Mouse (Mus musculus) heart, embryonic 14.5 days (tissue): ENCODE measurements at regions not wholly inside any gene's neighbourhood (a gene's known extent, or its start where the extent isn't known, plus 50 kb on each side); places are given as distances from the start of the nearest gene placed in this dataset.

Source experiments
- ATAC-seq: fragments of 200-750 bp; cut with Nextera tagmentation; 2 replicates; pipeline ENCODE4 v1.8.0; 2017; ENCODE audit warnings: low read depth, moderate TSS enrichment; ENCODE audit not compliant: insufficient number of reproducible peaks, insufficient read depth, low FRiP score
- H3K27ac ChIP-seq, 2 experiments: fragments of 200-500 bp in 1 of 2; fragments of 300-500 bp in 1 of 2; sonication (generic) in 1 of 2; replicated peaks in 1 of 2; 2 replicates each; pipeline ENCODE4 v1.5.1; 2012 to 2014; ENCODE audit warnings: low read depth in 2 of 2, low read length in 2 of 2, control low read depth in 1 of 2, mild to moderate bottlenecking in 1 of 2, mixed read lengths in 1 of 2; ENCODE audit not compliant: control insufficient read depth in 1 of 2, insufficient read depth in 1 of 2
- H3K27me3 ChIP-seq: fragments of 300-500 bp; sonication (generic); 2 replicates; pipeline ENCODE4 v1.6.1; 2014; ENCODE audit warnings: mild to moderate bottlenecking, low read length, control low read depth; ENCODE audit not compliant: control insufficient read depth, insufficient read depth
- H3K36me3 ChIP-seq: fragments of 300-500 bp; sonication (generic); 2 replicates; pipeline ENCODE4 v1.6.1; 2014; ENCODE audit warnings: mild to moderate bottlenecking, control low read depth, low read length, mixed read lengths; ENCODE audit not compliant: control insufficient read depth, insufficient read depth
- H3K4me1 ChIP-seq, 2 experiments: fragments of 200-500 bp in 1 of 2; fragments of 300-500 bp in 1 of 2; sonication (generic) in 1 of 2; 2 replicates each; pipeline ENCODE4 v1.6.1; 2012 to 2014; ENCODE audit warnings: low read length in 2 of 2, control low read depth in 1 of 2, mixed read lengths in 1 of 2; ENCODE audit not compliant: control insufficient read depth in 2 of 2, insufficient read depth in 2 of 2
- H3K4me2 ChIP-seq: fragments of 300-500 bp; sonication (generic); 2 replicates; pipeline ENCODE4 v1.6.1; 2014; ENCODE audit warnings: mild to moderate bottlenecking, low read length
- H3K4me3 ChIP-seq, 2 experiments: fragments of 200-500 bp in 1 of 2; fragments of 300-500 bp in 1 of 2; sonication (generic) in 1 of 2; 2 replicates each; pipeline ENCODE4 v1.5.1; 2012 to 2014; ENCODE audit warnings: low read length in 2 of 2, mild to moderate bottlenecking in 2 of 2, control low read depth in 1 of 2, low read depth in 1 of 2, moderate library complexity in 1 of 2; ENCODE audit not compliant: control insufficient read depth in 1 of 2, insufficient read depth in 1 of 2
- H3K9ac ChIP-seq: fragments of 300-500 bp; sonication (generic); 2 replicates; pipeline ENCODE4 v1.6.1; 2014; ENCODE audit warnings: mild to moderate bottlenecking, low read length
- H3K9me3 ChIP-seq: fragments of 300-500 bp; sonication (generic); 2 replicates; pipeline ENCODE4 v1.6.1; 2016; ENCODE audit warnings: low read length, control low read depth; ENCODE audit not compliant: control insufficient read depth
- WGBS: fragments of 180-500 bp; shearing (Covaris S2); extraction: QIAGEN DNeasy Blood & Tissue Kit; methylation state at CpG from one replicate; pipeline ENCODE4 v1.1.7; 2014; 5-methylcytosine and 5-hydroxymethylcytosine counted together

DNA sequence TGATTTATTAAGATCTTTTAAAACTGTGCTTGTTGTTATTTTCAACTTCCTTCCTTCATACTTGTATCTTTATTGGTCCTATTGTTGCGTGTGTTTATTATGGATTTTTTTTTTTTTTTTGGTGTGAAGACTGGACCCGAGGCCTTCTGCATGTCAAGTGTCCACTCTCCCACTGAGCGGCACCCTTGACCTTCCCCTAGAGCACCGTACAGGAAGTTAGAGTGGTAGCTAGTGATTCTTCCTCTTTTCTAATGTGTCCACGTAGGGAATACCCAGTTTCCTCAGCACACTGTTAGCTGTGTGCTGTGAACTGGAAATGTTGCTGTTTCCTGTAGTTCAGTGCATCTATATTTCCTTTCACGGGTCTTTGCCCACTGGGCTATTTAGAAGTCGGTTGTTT is 170.7 kb upstream of the Mast4 start:
- H3K27me3 ChIP-seq: no peaks in the 10 kb centered on the region
- WGBS: 69% methylated on average over 7 of the region's 7 CpGs
- no peaks in the 10 kb centered on the region for H3K36me3 ChIP-seq
- H3K4me2 ChIP-seq: no peak overlapping the region
- 0 out of 2 replicates have a peak, but pooled peaks cover 3% of the 10 kb centered on the region for H3K9me3 ChIP-seq
- no peak overlapping the region for H3K4me3 ChIP-seq
- H3K4me1 ChIP-seq: peaks cover 2 to 6% of the 10 kb centered on the region in 2 experiments; a peak in 2 of 4 replicates
- no peak overlapping the region for H3K9ac ChIP-seq
- H3K27ac ChIP-seq: no peak overlapping the region
- ATAC-seq: no peak

DNA sequence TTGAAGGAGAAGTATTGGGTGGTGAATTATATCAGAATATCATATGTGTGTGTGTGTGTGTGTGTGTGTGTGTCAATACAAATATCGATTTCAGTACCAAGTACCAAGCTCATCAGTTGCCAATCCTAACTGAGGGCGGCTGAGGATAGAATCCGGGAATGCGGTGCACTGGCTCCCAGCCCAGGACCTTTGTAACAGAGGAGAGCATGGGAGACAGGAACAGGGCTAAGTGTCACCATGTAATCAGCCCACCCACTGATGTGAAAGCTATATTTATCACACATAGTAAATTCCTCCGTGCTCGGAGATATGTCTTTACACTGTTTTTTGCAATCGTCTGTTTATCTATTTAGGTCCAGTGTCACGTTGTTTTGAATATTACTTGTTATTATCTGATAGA is 165.1 kb upstream of the Mast4 start:
- Histone ChIP-seq H3K27ac (no peak overlapping the region), H3K27me3 (no peaks in the 10 kb centered on the region), H3K4me3 (no peak overlapping the region), H3K9ac (no peak overlapping the region), H3K9me3 (no peaks in the 10 kb centered on the region), H3K4me2 (peak overlapping the region; percentile 33; the same call in 1 of the 2 replicates), H3K4me1 (peaks cover 2 to 14% of the 10 kb centered on the region in 2 experiments; a peak in 3 of 4 replicates), H3K36me3 (no peaks in the 10 kb centered on the region)
- WGBS: 14% methylated on average over 8 of the region's 8 CpGs
- ATAC-seq: peak; percentile 76

DNA sequence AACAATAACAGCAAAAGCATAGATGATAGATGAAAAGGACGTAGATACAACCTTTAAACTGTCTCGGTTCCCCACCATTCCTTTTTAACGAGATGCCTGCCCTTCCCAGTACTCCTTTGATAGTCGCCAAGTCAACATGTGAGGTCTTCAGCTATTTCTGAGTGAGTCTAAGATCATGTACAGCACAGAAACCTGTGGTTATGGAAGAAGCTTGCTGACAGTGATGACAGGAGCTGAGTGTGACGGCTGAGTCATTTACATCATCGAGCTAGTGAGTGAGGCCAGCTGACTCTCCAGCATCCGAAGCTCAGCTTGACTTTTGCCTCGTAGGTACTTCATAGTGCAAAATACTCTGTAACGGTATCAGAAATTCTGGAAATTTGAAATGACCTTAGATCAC is 160.1 kb upstream of the Mast4 start:
- Histone ChIP-seq H3K4me3 (no peak overlapping the region), H3K4me2 (peak overlapping the region; percentile 21; the same call in 1 of the 2 replicates), H3K36me3 (no peaks in the 10 kb centered on the region), H3K4me1 (peaks cover 4 to 15% of the 10 kb centered on the region in 2 experiments), H3K9ac (no peak overlapping the region), H3K27ac (peak overlapping the region in 1 of 2 experiments; percentile 54; a peak in 1 of 4 replicates), H3K9me3 (no peaks in the 10 kb centered on the region), H3K27me3 (no peaks in the 10 kb centered on the region)
- whole genome bisulfite sequencing: 15% methylated on average over 9 of the region's 9 CpGs
- peak; percentile 39; the same call in 1 of the 2 replicates for ATAC-seq

DNA sequence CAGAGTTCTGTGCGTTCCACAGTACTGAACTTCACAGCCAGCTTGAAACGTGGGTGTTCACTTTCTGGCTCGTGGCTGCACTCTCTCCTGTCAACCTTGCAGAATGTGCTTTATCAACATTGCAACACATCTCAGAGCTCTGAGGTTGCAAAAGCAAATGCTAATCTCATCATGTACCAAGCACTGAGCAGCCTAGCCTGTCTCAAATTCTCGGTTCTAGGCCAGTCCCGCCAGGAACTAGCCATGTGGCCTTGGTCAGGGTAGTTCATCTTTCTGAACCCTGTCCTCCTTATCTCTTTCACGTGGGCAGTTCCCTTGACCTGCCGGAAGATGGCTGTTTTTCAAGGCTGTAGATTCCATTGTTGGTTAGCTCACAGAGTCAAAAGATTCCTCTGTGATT is 159.3 kb upstream of the Mast4 start:
- no peak overlapping the region for H3K9ac ChIP-seq
- H3K9me3 ChIP-seq: no peaks in the 10 kb centered on the region
- H3K4me2 ChIP-seq: no peak overlapping the region
- H3K36me3 ChIP-seq: no peaks in the 10 kb centered on the region
- peaks cover 4 to 11% of the 10 kb centered on the region in 2 experiments for H3K4me1 ChIP-seq
- peak; percentile 50; the same call in 1 of the 2 replicates for ATAC-seq
- 17% methylated on average over 7 of the region's 7 CpGs for WGBS
- H3K4me3 ChIP-seq: no peak overlapping the region
- H3K27me3 ChIP-seq: no peaks in the 10 kb centered on the region
- H3K27ac ChIP-seq: no peak overlapping the region

DNA sequence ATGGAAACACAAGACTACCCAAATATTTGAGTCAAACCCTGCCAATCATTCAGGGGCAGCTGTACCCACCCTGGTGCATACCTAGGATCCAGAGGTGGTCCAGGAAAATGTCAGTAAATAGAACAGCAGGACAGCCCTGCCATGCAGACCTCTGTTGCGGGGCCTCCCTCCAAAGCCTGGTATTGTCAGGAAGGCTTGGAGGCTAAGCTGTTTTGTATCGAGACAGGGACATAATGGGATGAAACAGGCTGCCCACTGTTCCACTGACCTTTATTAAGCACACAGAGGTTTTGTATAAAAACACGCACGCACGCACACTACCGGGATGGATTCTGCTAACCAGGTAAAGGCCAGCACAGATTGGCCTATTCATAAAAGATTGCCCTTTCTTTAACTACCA is 155.8 kb upstream of the Mast4 start:
- Histone ChIP-seq H3K4me3 (no peak overlapping the region), H3K9ac (no peak overlapping the region), H3K4me2 (no peak overlapping the region), H3K4me1 (peaks cover 4 to 11% of the 10 kb centered on the region in 2 experiments), H3K36me3 (no peaks in the 10 kb centered on the region), H3K9me3 (no peaks in the 10 kb centered on the region), H3K27ac (no peak overlapping the region), H3K27me3 (no peaks in the 10 kb centered on the region)
- 91% methylated on average over 6 of the region's 6 CpGs for WGBS
- ATAC-seq: no peak

DNA sequence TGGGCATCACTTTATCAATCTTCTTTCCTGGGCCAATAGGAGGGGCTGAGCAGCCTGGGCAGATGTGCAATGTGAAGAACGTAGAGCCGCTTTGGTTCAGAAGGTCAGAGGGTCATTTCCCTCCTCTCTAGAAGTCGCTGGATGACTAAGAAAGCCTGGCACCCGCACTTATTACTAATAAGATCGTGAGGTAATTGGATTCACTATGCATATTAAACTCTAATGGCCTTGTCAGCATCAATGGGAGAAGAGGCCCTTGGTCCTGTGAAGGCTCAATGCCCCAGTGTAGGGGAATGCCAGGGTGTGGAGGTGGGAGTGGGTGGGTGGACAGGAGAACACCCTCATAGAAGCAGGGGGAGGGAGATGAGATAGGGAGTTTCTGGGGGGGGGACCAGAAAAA is 149.8 kb upstream of the Mast4 start:
- Histone ChIP-seq H3K9ac (no peak overlapping the region), H3K36me3 (no peaks in the 10 kb centered on the region), H3K4me2 (no peak overlapping the region), H3K9me3 (no peaks in the 10 kb centered on the region), H3K4me3 (no peak overlapping the region), H3K27me3 (no peaks in the 10 kb centered on the region), H3K4me1 (no peaks in the 10 kb centered on the region), H3K27ac (no peak overlapping the region)
- ATAC-seq: no peak
- WGBS: 64% methylated on average over 5 of the region's 5 CpGs

DNA sequence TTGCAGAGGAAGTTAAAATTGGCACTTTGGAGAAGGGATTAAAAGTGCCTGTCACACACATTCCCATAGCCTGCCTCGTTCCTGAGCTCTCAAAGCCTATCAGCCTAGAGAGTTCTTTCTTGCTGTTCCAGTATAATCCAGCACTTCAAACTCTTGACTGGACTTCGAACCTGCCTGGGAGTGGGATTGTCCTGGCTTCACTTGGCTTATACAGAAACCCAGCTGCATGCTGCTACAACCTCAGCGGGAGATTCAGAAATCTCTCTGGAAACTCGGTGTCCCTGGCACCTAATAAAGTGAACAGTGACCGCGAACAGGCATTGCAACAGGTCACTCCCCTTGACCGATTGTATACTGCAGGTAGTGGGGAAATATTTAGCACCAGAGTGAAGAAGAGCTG is 149.1 kb upstream of the Mast4 start:
- Histone ChIP-seq H3K4me3 (no peak overlapping the region), H3K4me2 (no peak overlapping the region), H3K36me3 (no peaks in the 10 kb centered on the region), H3K27ac (no peak overlapping the region), H3K27me3 (no peaks in the 10 kb centered on the region), H3K9me3 (no peaks in the 10 kb centered on the region), H3K4me1 (peaks cover under 1 to 3% of the 10 kb centered on the region in 2 experiments; a peak in 2 of 4 replicates), H3K9ac (no peak overlapping the region)
- no peak for ATAC-seq
- WGBS: 56% methylated on average over 7 of the region's 7 CpGs

DNA sequence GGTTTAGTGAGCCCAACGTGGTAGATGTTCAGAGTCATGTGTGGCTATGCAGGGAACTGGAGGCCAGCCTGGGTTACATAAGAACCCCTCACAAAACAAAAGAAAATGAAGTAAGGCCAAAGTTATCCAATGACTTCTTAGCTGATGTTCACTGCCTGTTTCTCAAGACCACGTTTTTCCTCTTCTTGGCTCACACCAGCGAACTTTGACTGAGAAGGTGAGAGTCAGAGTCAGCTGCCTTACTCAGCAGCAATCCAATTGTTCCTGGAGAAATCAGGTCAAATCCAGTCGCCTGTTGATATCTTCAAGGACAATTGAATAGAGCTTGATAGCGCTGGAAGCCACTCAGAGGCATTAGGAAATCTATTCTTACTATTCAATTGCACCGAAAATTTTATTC is 142.0 kb upstream of the Mast4 start:
- no peak overlapping the region for H3K4me3 ChIP-seq
- H3K27me3 ChIP-seq: no peaks in the 10 kb centered on the region
- H3K9ac ChIP-seq: no peak overlapping the region
- H3K4me1 ChIP-seq: peaks cover 4 to 5% of the 10 kb centered on the region in 2 experiments; a peak in 2 of 4 replicates
- H3K36me3 ChIP-seq: no peaks in the 10 kb centered on the region
- no peak overlapping the region for H3K27ac ChIP-seq
- no peak for ATAC-seq
- no peak overlapping the region for H3K4me2 ChIP-seq
- no peaks in the 10 kb centered on the region for H3K9me3 ChIP-seq
- WGBS: 73% methylated on average over 6 of the region's 6 CpGs
